Mouse (Mus musculus): ENCODE data around the gene Ube2d2b. TPM values are rescaled to one million over a fixed set of nuclear protein-coding genes. Genes with fewer than 3 reads are reported as not detected.
A peak's percentile ranks its signal among the peaks of the same experiment; 100 is the strongest.

Ube2d2b gene
- polyA plus RNA-seq, 1 experiment from 2014 or later = 0.40 TPM

DNA sequence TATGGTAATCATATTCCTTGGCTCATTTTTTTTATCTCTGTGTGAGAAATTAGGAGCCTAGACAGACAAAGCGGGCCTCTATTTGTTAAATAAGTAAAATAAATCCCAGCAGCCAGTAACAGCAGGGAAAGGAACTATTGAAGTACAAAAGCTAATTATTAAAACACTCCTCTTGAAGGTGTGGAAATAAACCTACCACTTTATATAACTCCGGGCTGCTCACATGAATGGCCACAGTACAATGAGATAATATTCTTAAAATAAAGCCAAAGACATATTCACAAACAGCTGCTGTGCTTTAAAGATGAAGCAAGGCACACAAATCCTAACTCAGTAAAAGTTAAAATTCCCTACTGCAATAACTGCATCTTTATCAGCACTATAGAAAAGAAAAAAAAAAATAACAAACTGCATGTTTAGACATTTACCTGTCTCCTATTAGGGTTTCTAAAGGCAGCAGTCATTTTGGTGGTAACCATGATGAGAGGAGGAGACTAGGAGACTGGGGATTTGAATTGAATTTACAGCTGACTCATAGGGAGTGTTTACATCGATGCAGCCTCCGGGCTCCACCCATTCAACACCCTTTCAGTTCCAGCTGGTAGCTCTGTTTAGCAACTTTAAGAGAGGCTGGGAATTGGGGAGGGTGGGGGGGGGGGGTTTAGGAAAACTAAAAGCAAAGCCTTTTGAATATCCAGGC lies 44.8 kb downstream of the Ube2d2b start, which contains the start of gene Evi5:
Gene Evi5 (minus strand): TSS at position 547 of the 700 bp plus-strand sequence.
- Histone ChIP-seq H3K27ac (ENCODE audit: poor library complexity, severe bottlenecking) (peak within 1 kb of the TSS; percentile 94), H3K27me3 (replicated peaks) (no peaks in the 10 kb centered on the region), H3K36me3 (no peaks in the 10 kb centered on the region), H3K9me3 (replicated peaks) (no peaks in the 10 kb centered on the region), H3K9ac (peak within 1 kb of the TSS; percentile 48), H3K4me2 (peak within 1 kb of the TSS; percentile 37), H3K4me1 (replicated peaks) (peaks cover 27% of the 10 kb centered on the region), H3K4me3 (peak within 1 kb of the TSS; percentile 32)
- peak; percentile 88 for ATAC-seq (ENCODE audit: insufficient number of reproducible peaks, low FRiP score)
- WGBS = 33% methylated on average over 4 of the region's 4 CpGs

DNA sequence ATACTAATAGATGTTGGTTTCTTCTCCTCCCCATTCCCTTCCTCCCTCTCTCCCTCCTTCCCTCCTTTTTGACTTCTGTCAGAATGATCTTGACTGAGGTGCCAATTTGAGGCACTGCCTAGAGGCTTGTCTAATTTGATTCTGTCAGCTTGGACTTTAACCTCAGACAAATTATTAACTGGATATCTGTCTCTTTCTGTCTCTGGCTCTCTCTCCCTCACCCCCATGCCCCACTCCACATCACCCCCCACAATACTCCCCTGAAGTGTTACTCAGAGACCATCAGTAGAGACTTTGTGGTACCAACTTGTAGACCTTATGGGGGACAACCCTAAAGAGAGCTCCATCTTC lies 45.3 kb downstream of the Ube2d2b start:
- Histone ChIP-seq H3K27me3 (replicated peaks) (no peaks in the 10 kb centered on the region), H3K9ac (peak overlapping the region; percentile 24; the same call in 1 of the 2 replicates), H3K36me3 (no peaks in the 10 kb centered on the region), H3K9me3 (replicated peaks) (no peaks in the 10 kb centered on the region), H3K4me2 (peak overlapping the region; percentile 37), H3K4me1 (replicated peaks) (peaks cover 27% of the 10 kb centered on the region), H3K27ac (ENCODE audit: poor library complexity, severe bottlenecking) (peak overlapping the region; percentile 94), H3K4me3 (no peak overlapping the region)
- ATAC-seq (ENCODE audit: insufficient number of reproducible peaks, low FRiP score) = no peak

DNA sequence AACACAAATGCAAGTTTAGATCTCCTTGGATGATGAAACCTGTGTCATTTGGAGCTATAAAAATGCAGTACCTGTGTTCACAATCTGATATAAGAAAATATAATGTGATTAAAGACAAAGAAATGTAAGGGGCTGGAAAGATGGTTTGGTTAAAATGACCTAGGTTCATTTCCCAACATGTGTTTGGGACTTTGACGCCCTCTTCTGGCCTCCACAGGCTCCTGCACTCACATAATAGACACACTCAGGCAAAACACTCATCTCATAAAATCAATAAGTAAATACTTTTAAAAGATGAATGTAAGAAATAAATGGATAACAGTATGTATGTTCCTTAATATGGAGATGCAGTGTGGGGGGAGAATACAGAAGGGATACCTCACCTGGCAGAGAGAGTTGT lies 47.2 kb downstream of the Ube2d2b start:
- Histone ChIP-seq H3K9me3 (replicated peaks) (no peaks in the 10 kb centered on the region), H3K36me3 (no peaks in the 10 kb centered on the region), H3K4me1 (replicated peaks) (peaks cover 26% of the 10 kb centered on the region), H3K4me3 (no peak overlapping the region), H3K27ac (ENCODE audit: poor library complexity, severe bottlenecking) (no peak overlapping the region), H3K4me2 (no peak overlapping the region), H3K27me3 (replicated peaks) (no peaks in the 10 kb centered on the region), H3K9ac (no peak overlapping the region)
- no peak for ATAC-seq (ENCODE audit: insufficient number of reproducible peaks, low FRiP score)
- WGBS = 79% methylated on average over 1 of the region's 1 CpGs

DNA sequence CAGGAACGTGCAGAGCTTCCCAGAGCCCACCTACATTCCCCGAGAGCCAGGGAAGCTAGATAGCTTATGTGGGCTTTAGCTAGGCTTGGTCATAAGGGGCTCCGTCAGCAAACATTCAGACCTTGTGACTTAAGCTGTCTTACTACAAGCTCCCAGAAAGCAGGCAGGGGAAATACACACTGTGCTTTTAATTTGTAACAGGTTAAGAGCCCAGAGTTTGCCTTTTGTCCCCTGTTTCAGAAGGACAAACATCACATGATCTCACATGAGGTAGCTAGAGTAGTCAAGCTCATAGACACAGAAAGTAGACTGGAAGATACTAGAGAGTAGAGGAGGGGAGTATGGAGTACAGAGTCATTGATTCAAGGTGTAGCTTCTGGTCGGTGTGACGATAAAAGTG lies 50.8 kb downstream of the Ube2d2b start:
- 72% methylated on average over 5 of the region's 5 CpGs for WGBS
- no peak overlapping the region for H3K9ac ChIP-seq
- no peak overlapping the region for H3K4me3 ChIP-seq
- H3K36me3 ChIP-seq = no peaks in the 10 kb centered on the region
- no peak overlapping the region for H3K27ac ChIP-seq (ENCODE audit: poor library complexity, severe bottlenecking)
- H3K27me3 ChIP-seq (replicated peaks) = no peaks in the 10 kb centered on the region
- H3K9me3 ChIP-seq (replicated peaks) = no peaks in the 10 kb centered on the region
- peaks cover 3% of the 10 kb centered on the region; the same call in 1 of the 2 replicates for H3K4me1 ChIP-seq (replicated peaks)
- no peak overlapping the region for H3K4me2 ChIP-seq
- no peak for ATAC-seq (ENCODE audit: insufficient number of reproducible peaks, low FRiP score)

Other genes starting within 250 kb of the Ube2d2b start
- 11.7 and 13.7 TPM in 2 replicates for gene Rpap2, start 232.7 kb upstream of the Ube2d2b start, polyA plus RNA-seq (2016; fragmentation: Nextera tagmentation; extraction: Ambion mirVana)
- gene Glmn, start 232.2 kb upstream of the Ube2d2b start, polyA plus RNA-seq (2016; fragmentation: Nextera tagmentation; extraction: Ambion mirVana) = 26.4 and 27.1 TPM in 2 replicates
- 0.08 TPM in 1 of 2 replicates, not detected in the other for gene Gfi1, start 104.1 kb upstream of the Ube2d2b start, polyA plus RNA-seq (2016; fragmentation: Nextera tagmentation; extraction: Ambion mirVana)
- 55.3 and 57.5 TPM in 2 replicates for gene Evi5, start 45.0 kb downstream of the Ube2d2b start, polyA plus RNA-seq (2016; fragmentation: Nextera tagmentation; extraction: Ambion mirVana)
- 52.3 and 52.7 TPM in 2 replicates for gene Rpl5, start 70.4 kb downstream of the Ube2d2b start, polyA plus RNA-seq (2016; fragmentation: Nextera tagmentation; extraction: Ambion mirVana)
- 21.0 and 22.2 TPM in 2 replicates for gene Fam69a, start 157.0 kb downstream of the Ube2d2b start, polyA plus RNA-seq (2016; fragmentation: Nextera tagmentation; extraction: Ambion mirVana)
- 71.4 and 73.9 TPM in 2 replicates for gene Mtf2, start 235.6 kb downstream of the Ube2d2b start, polyA plus RNA-seq (2016; fragmentation: Nextera tagmentation; extraction: Ambion mirVana)

Data from heart, embryonic 12.5 days (tissue).